Mouse (Mus musculus) layer of hippocampus, adult 2 months (tissue): ENCODE measurements around the gene Ndufa8. TPM values are rescaled to one million over a fixed set of nuclear protein-coding genes. Genes with fewer than 3 reads are reported as not detected.

Experiments used
- DNase-seq, 2 experiments: peaks; one replicate each; pipeline ENCODE4 v3.0.0; 2022; ENCODE audit warnings: low spot score in 2 of 2
- H3K27ac ChIP-seq: fragments of 200-600 bp; 2 replicates; pipeline ENCODE4 v1.8.1; 2022
- H3K4me3 ChIP-seq: fragments of 200-600 bp; 2 replicates; pipeline ENCODE4 v1.8.1; 2022; ENCODE audit warnings: mild to moderate bottlenecking
- CTCF ChIP-seq: fragments of 200-600 bp; conservative IDR thresholded peaks from 2 replicates; pipeline ENCODE4 v1.8.1; 2022; ENCODE audit warnings: antibody characterized with exemption, mild to moderate bottlenecking, moderate library complexity
- total RNA-seq, 2 experiments: library from RNA; stranded (reverse); gene quantifications; 2 replicates each; pipeline ENCODE4 v1.2.3; 2021

Gene Ndufa8
- total RNA-seq, 2 experiments from 2014 or later, result 175 to 180 TPM

DNA sequence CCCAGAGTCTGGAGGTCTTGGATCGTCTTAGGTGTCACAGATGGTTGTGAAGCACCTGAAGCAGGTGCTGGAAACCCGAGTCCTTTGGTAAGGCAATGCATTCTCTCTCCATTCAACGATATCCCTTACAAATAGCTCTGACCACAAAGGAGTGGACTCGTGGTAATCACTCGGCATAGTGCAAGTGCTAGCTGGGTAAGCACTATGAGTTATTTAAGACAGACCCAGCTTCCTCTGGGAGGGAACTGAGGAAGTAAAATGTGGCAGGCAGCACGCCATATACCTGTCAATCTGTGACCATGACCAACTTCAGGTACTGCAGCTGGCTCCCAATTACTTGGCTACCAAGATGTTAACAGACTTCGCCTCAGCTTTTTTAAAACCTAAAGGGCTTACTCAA lies 14.3 kb downstream of the Ndufa8 start:
- H3K27ac ChIP-seq, result no peak overlapping the region
- DNase-seq, result no peak
- no peak for TF ChIP-seq CTCF
- H3K4me3 ChIP-seq, result no peak overlapping the region

DNA sequence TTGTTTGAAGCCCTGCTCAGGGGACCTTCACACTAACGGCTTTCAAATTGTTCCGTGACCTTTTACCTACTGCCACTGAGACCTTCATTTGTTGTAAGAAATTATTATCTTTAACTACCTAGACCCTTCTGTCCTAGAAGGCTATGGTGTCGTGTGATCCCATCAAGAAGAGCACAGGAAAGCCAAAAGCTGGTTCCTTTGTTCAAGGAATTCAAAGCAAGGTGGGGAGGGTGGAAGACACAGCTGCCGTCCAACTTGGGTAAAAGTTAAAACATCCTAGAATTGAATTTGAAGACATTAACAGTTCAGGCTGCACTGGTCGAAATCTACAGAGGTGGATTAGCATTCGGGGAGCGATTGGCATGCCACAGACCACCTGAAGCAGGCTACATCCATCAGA lies 15.2 kb downstream of the Ndufa8 start:
- no peak overlapping the region for H3K4me3 ChIP-seq
- no peak for DNase-seq
- no peak overlapping the region for H3K27ac ChIP-seq
- no peak for TF ChIP-seq CTCF

DNA sequence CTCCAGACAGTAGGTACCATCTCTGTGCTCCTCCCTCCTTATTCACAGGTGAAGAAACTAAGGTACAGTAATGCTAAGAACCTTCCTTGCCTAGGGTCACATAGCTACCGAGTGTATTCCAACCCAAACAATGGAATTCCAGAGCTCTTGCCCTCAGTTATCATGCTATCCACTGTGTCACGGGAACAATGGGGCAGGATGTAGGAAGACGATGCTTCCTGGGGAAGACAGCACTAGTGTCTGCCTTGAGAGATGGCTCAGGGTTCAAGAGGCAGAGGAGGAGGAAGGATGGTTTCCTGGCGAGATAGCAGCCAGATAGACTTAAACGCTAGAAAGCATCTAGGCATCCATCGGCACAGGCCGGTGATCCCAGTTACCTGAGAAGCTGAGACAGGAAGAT lies 16.3 kb downstream of the Ndufa8 start:
- no peak overlapping the region for H3K27ac ChIP-seq
- no peak for TF ChIP-seq CTCF
- H3K4me3 ChIP-seq, result no peak overlapping the region
- no peak for DNase-seq

DNA sequence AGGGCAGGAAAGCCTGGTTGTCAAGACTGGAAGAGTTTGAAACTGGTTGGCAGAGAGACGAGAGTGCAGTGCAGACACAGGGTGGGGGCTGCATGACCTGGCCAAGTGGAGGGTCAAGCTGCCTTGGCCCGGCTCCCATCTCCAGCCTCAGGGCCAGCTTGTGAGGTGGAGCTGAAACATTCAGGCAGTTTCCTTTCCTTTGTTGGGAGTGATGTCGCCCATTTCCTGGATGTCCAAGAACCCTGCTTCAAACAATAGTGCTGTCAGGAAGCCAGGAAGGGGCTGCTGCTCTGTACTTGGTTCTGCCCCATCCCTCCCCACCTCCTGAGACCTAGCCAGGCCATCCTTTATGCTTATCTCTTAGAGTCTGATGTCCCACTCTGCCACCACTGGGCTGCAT lies 25.9 kb downstream of the Ndufa8 start:
- H3K27ac ChIP-seq, result no peak overlapping the region

DNA sequence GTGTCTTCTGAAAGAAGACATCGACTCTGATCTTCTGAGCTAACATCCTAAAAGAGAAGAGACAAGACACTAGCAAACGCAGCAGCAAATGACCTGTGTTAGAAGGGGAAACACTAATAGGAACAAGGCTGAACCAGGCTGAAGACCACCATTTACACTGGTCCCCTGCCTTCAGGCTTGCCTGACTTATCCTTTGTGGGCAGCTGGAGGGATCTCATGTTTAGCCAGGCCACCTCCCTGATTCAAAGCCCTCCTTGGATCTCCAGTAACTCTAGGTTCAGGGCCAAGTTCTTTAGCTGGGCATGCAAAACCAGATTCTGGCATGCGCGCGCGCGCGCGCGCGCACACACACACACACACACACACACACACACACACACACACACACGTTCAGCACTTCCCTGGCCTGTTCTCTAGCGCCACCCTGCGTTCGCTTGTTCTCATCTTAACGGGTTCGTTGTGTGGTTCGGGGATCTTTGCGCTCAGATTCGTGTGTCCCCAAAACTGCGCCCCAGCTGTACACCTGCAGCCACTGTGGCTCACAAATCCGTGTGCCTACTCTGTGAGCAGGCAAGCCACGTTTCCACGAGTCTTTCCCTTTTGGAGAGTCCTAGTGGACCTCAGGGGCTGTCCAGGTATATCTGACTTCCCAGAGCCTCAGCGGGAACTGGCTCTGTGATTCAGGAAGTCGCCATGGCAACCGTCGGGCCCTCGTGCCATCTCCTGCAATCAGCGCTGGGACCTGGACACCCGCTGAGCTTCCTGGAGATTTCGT lies 27.6 kb downstream of the Ndufa8 start:
- peak overlapping the region; percentile 39 for H3K4me3 ChIP-seq
- DNase-seq, result peak; percentile 76 to 81
- TF ChIP-seq CTCF, result peak; percentile 68
- H3K27ac ChIP-seq, result no peak overlapping the region

More for the DNA sequence above, 25.9 kb downstream of the Ndufa8 start:
- TF ChIP-seq CTCF, result no peak
- H3K4me3 ChIP-seq, result no peak overlapping the region
- DNase-seq, result no peak

DNA sequence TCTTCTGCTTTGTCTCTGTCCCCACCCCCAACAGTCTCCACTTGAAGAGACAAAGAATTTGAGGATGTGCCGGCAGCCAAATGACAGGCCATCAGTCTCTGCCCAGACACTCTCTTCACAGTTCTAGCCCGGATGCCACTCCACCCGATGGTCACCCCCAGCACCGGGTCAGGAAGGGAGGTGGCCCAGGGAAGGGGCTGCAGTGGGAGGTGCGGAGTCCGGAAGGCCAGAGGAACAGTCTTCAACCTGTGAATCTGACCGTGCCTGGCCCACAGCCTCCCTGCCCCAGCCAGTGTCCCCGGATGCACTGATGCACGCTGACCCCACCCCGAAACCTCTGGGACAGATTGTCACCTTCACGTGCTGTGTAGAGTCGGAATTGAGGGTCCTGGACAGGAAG lies 36.2 kb downstream of the Ndufa8 start:
- no peak for TF ChIP-seq CTCF
- Histone ChIP-seq H3K27ac (no peak overlapping the region), H3K4me3 (no peak overlapping the region)
- no peak for DNase-seq

DNA sequence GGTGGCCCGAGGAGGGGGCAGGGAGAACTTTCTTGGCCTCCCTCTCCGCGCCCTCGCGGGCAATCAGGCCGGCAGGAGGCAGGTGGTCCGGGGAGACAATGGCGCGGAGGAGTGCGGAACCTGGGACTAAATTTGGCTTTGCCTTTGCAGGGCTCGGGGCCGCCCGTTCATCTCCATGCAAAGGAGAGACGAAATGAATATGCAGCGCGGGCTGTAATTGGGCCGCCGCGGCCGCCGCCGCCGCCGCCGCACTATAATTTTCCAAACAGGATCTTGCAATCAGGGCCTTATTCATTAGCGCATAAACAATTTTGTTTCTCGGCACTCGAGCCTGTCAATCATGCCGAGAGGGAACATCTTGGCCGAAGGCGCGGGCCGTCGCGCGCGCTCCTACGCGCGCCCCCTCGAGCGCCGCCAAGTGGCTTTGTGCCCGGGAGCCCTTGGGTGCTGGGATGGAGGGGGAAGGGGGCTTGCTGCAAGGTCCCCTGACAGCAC lies 37.8 kb downstream of the Ndufa8 start:
- peak; percentile 39 to 54 for DNase-seq
- peak; percentile 44 for TF ChIP-seq CTCF
- peak overlapping the region; percentile 69 for H3K27ac ChIP-seq
- H3K4me3 ChIP-seq, result peak overlapping the region; percentile 59

DNA sequence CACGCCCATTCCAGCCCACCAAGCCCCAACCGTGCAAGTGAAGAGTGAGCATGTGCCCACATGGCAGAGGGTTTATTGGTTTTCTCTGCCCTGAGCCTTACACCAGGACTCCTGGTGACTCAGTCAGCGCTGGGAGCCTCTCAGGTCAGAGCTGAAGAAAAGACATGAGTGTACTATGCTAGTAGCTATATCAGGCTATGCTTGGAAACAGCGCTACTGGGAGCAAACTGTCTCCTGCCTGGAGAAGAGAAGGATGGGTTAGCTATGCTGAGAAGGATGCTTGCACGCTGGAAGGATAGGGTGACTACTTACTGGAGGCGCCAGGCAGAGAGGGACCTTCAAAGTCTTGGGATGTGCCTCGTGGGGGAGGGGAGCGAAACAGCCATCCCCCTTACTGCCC lies 38.6 kb downstream of the Ndufa8 start:
- H3K27ac ChIP-seq, result no peak overlapping the region
- no peak for DNase-seq

DNA sequence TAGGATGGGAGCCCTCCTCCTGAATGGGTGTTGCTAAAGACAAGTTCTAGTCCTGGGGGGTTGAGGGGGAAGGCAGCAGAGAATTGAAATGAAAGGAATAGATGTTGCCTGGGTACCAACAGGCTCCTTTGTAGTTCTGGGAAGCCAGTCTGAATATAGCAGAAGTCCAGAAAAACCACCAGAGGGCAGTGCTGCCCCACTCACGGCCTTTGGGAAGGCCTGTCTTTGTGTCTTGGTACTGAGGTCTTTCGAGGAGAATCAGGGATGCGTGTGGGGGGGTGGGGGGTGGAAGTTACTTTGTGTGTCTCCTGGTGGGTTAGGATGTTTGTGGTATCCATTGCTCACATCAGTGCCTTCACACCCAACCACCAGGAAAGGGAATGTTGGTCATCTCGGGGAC lies 39.8 kb downstream of the Ndufa8 start:
- no peak overlapping the region for H3K27ac ChIP-seq
- DNase-seq, result peak; percentile 76 to 84
- no peak overlapping the region for H3K4me3 ChIP-seq
- TF ChIP-seq CTCF, result peak; percentile 80

More for the DNA sequence above, 38.6 kb downstream of the Ndufa8 start:
- H3K4me3 ChIP-seq, result no peak overlapping the region
- no peak for TF ChIP-seq CTCF

DNA sequence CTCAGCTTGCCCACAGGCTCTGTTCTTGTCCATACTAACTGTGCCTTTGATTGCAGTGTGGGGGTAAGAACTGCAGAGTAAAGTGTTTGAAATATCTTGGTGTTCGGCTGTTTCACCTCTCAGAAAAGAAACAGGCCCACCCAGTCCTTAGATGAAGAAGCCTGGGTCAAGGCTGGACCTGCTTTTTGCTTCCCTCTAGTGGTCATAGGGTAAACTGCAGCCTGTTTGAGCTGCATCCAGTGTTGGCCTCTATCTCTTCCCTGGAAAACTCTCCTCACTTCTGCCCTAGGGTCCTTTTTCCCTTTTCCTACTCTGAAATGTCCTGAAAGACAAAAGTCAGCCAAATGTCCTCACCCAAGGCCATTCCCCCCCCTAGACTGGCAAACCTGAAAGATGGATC lies 41.1 kb downstream of the Ndufa8 start:
- DNase-seq, result peak; percentile 23 to 73
- Histone ChIP-seq H3K27ac (no peak overlapping the region), H3K4me3 (no peak overlapping the region)
- peak; percentile 92 for TF ChIP-seq CTCF

DNA sequence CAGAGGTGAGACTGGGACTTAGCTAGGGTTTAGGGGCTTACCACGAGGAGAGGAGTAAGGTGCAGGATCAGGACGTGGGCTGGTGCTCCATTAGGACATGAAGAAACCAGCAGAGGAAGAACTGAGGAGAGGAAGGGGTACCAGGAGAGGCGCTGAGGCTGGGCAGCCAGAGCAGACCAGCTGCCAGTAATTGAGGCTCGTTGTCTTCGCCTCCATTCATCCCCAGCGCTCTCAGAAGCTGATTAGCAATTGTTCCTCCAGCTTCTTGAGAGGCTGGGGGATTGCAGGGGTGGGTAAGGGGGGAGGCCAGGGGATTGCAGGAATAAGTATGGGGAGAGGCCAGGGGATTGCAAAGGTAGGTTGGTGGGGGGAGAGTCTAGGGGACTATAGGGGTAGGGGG lies 47.0 kb downstream of the Ndufa8 start:
- no peak overlapping the region for H3K27ac ChIP-seq
- DNase-seq, result no peak
- no peak overlapping the region for H3K4me3 ChIP-seq
- TF ChIP-seq CTCF, result no peak

DNA sequence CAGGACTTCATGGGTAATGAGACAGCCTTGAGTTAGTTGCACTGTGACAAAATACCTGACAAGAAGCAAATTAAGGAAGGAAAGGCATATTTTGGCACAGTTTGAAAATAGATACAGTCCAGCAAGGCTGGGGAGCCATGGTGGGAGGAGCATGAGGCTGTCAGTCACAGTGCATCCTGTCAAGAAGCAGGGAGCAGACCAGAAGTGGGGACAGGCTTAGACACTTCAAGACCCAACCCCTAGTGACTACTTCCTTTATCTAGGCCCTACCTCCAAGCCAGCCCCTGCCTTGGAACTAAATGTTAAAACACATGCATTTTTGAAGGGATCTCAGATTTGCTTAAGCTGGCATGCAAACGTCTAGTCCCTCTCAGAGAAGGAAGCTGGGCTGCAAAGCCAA lies 48.8 kb downstream of the Ndufa8 start:
- Histone ChIP-seq H3K27ac (no peak overlapping the region), H3K4me3 (no peak overlapping the region)
- DNase-seq, result no peak
- no peak for TF ChIP-seq CTCF

DNA sequence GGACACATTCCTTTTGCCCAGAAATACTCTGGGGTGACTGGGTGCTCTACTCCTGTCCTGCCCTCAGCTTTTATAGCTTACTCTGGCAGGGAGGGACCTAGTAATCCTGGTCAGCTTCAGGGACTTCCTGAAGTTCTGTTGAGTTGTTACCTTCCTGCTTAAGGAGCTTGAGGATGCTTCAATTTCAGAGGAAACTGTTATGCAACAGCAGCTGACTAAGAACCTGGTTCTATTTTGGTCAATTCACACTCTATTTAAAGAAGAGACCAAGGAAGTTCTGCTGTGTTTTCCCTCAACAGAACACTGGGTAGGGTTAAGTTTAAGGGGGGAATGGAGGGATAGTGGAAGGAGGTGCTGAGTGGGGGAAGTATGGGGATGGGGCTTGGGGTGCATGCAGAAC lies 50.0 kb downstream of the Ndufa8 start:
- no peak for TF ChIP-seq CTCF
- H3K27ac ChIP-seq, result no peak overlapping the region
- no peak overlapping the region for H3K4me3 ChIP-seq
- no peak for DNase-seq

DNA sequence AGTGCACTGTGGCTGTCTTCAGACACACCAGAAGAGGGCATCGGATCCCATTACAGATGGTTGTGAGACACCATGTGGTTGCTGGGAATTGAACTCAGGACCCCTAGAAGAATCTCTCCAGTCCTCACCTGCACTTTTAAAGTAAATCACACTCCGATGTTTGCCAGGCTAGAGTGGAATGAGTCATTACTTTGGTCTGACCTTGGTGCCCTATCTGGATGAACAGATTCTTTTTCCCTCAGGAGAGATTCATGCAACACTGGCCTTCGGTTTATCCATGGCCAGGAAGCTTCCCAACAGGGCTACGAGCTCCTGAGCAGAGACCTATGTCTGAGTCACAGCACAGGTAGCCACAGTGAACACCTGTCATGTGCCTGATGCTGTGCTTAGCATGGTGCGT lies 50.8 kb downstream of the Ndufa8 start:
- TF ChIP-seq CTCF, result no peak
- DNase-seq, result no peak
- H3K4me3 ChIP-seq, result no peak overlapping the region
- no peak overlapping the region for H3K27ac ChIP-seq

DNA sequence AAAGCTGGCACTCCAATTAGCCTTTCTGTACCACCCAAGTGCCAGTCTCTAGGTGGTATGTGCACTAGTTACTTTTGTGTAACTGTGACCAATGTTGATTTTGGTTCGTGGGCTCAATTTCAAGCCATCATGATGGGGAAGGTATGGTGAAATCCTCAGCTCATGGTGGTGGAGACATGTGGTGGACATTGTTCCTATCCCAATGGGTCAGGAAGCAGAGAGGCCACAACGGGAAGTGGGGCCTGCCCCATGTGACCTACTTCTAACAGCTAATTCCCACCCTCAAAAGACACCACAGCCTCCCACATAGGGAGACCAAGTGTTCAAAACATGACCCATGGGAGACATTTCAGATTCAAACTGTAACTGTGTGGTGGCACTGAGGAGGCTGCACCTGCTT lies 52.5 kb downstream of the Ndufa8 start:
- Histone ChIP-seq H3K27ac (no peak overlapping the region), H3K4me3 (no peak overlapping the region)
- no peak for TF ChIP-seq CTCF
- no peak for DNase-seq
